Comparison of ENCODE assay signal across 8 mouse cellular contexts in the genomic region with DNA sequence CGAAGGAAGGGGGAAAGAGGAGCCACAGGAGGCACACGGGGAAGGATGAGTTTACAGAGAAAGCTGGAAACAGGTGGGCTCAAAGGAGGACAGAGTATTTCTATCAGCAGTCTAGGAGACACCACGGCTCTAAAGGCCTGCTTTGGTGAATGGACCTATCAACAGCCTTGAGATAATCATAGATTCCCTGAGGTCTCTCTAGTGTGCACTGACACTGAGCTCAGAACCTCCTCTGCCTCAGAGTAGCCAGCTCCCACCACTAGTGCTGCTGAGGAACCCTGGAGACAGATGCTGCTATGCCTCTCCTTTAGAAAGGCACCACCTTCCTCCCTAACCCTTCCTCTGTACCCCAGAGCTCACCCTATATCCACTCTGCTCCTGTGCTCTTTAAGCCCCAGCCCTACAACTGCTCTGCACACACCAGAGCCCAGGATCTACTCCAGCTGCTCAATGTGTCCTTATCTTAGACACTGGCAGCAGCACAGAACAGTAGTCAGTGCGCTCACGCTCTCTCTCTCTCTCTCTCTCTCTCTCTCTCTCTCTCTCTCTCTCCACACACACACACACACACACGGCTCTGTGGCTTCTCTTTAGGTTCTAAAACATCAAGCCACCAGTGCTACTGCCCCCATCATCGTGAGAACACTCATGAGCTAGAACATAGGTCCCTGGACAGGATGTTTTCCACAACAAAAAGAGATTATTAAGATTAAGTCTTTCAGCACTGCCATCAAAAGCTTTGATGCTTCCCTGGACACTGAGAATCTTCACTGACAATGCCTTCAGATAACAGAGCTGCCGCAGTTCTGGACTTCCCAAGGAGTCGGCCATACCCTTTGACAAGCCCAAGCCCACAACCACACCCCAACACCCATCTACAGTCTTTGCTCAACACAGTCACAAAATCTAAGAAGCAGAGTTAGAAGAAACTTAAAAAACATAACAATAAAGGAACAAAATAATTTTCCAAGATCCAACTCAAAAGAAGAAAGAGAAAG. TPM values are rescaled to one million over a fixed set of nuclear protein-coding genes. Genes with fewer than 3 reads are reported as not detected.
DNase-seq lines count a peak whose midpoint lies in the region; ATAC-seq and TF ChIP-seq lines count a peak whose summit lies in the region.

No protein-coding gene starts in this region.

- peaks cover 7% of the 10 kb centered on the region; the same call in 1 of the 2 replicates for H3K4me1 ChIP-seq in lung, embryonic 14.5 days (ENCODE audit: insufficient read depth)
- H3K4me1 ChIP-seq in bone marrow, adult 2 months (ENCODE audit: control insufficient read depth, insufficient read depth, low read length) = peaks cover 5% of the 10 kb centered on the region
- peaks cover 33% of the 10 kb centered on the region for H3K4me1 ChIP-seq in heart, embryonic 15.5 days (replicated peaks)
- peaks cover 52% of the 10 kb centered on the region for H3K4me1 ChIP-seq in midbrain, embryonic 15.5 days

- H3K4me3 ChIP-seq in lung, embryonic 14.5 days (ENCODE audit: low read depth, low read length) = no peak overlapping the region
- H3K4me3 ChIP-seq in bone marrow, adult 2 months (replicated peaks; ENCODE audit: control insufficient read depth, low read depth, low read length) = peak overlapping the region; percentile 5
- H3K4me3 ChIP-seq in heart, embryonic 15.5 days = 0 out of 2 replicates have a peak overlapping the region, but pooled peaks have one; percentile 5
- no peak overlapping the region for H3K4me3 ChIP-seq in midbrain, embryonic 15.5 days

- H3K4me2 ChIP-seq in lung, embryonic 14.5 days = peak overlapping the region; percentile 27; the same call in 1 of the 2 replicates
- peak overlapping the region; percentile 38 for H3K4me2 ChIP-seq in heart, embryonic 15.5 days
- H3K4me2 ChIP-seq in midbrain, embryonic 15.5 days = peak overlapping the region; percentile 25

- 66% methylated on average over 9 of the region's 9 CpGs for WGBS in lung, embryonic 14.5 days
- WGBS in bone marrow, adult 2 months = 53% methylated on average over 9 of the region's 9 CpGs
- WGBS in heart, embryonic 15.5 days = 42% methylated on average over 9 of the region's 9 CpGs
- 78% methylated on average over 9 of the region's 9 CpGs for WGBS in midbrain, embryonic 15.5 days

- H3K27me3 ChIP-seq in lung, embryonic 14.5 days (ENCODE audit: insufficient read depth, low read length) = no peaks in the 10 kb centered on the region
- H3K27me3 ChIP-seq in heart, embryonic 15.5 days = no peaks in the 10 kb centered on the region
- no peaks in the 10 kb centered on the region for H3K27me3 ChIP-seq in midbrain, embryonic 15.5 days (replicated peaks)

- TF ChIP-seq CTCF in lung, embryonic 14.5 days (IDR thresholded peaks at IDR 0.05; ENCODE audit: low read depth) = no peak
- TF ChIP-seq CTCF in bone marrow, adult 2 months (IDR thresholded peaks at IDR 0.05; ENCODE audit: control insufficient read depth, insufficient read depth, low read length) = no peak

- no peak overlapping the region for H3K27ac ChIP-seq in lung, embryonic 14.5 days (ENCODE audit: low read depth)
- H3K27ac ChIP-seq in bone marrow, adult 2 months (ENCODE audit: control insufficient read depth, insufficient read depth, low read depth, low read length, poor library complexity) = peak overlapping the region; percentile 50
- H3K27ac ChIP-seq in heart, embryonic 15.5 days = peak overlapping the region; percentile 53
- no peak overlapping the region for H3K27ac ChIP-seq in midbrain, embryonic 15.5 days

- DNase-seq in lung, embryonic 14.5 days = no peak
- no peak for DNase-seq in lung, postnatal 25 days (ENCODE audit: low spot score)
- DNase-seq in cerebellum, postnatal 4 days (ENCODE audit: low spot score in 2 of 2) = no peak
- DNase-seq in layer of hippocampus, postnatal 10 days (ENCODE audit: low spot score in 2 of 2) = no peak
- DNase-seq in B cell, adult 2 months = no peak

- TF ChIP-seq POLR2A in bone marrow, adult 2 months (IDR thresholded peaks at IDR 0.05; ENCODE audit: borderline replicate concordance, control insufficient read depth, low read depth, low read length) = no peak

- peak; percentile 63; the same call in 1 of the 2 replicates for ATAC-seq in lung, embryonic 14.5 days (ENCODE audit: insufficient read depth)
- ATAC-seq in heart, embryonic 15.5 days (replicated peaks; ENCODE audit: insufficient number of reproducible peaks, insufficient read depth, low FRiP score, low read depth) = peak; percentile 87
- 0 out of 2 replicates have a peak, but pooled peaks have one; percentile 31 for ATAC-seq in midbrain, embryonic 15.5 days (replicated peaks)

- H3K9me3 ChIP-seq in lung, embryonic 14.5 days (ENCODE audit: low read depth, low read length) = no peaks in the 10 kb centered on the region
- no peaks in the 10 kb centered on the region for H3K9me3 ChIP-seq in heart, embryonic 15.5 days (replicated peaks)
- H3K9me3 ChIP-seq in midbrain, embryonic 15.5 days = no peaks in the 10 kb centered on the region

- no peak overlapping the region for H3K9ac ChIP-seq in lung, embryonic 14.5 days
- no peak overlapping the region for H3K9ac ChIP-seq in heart, embryonic 15.5 days
- no peak overlapping the region for H3K9ac ChIP-seq in midbrain, embryonic 15.5 days

- peaks cover 20% of the 10 kb centered on the region for H3K36me3 ChIP-seq in lung, embryonic 14.5 days (ENCODE audit: insufficient read depth)
- H3K36me3 ChIP-seq in heart, embryonic 15.5 days = peaks cover 13% of the 10 kb centered on the region; the same call in 1 of the 2 replicates
- no peaks in the 10 kb centered on the region; the same call in 1 of the 2 replicates for H3K36me3 ChIP-seq in midbrain, embryonic 15.5 days (replicated peaks)

RNA-seq across cellular contexts. Expression of gene Birc2, which starts 7.0 kb away (rescaled TPM):
- polyA plus RNA-seq in lung, embryonic 14.5 days (2014; fragmentation: Nextera tagmentation; extraction: Ambion mirVana) = 36.2 and 37.3 TPM in 2 replicates
- polyA plus RNA-seq in bone marrow, adult 2 months (2011; ENCODE audit: insufficient read depth, insufficient read length, low replicate concordance, missing spikeins) = 25.9 and 41.1 TPM in 2 replicates
- polyA plus RNA-seq in heart, embryonic 15.5 days (2015; fragmentation: Nextera tagmentation; extraction: Ambion mirVana) = 25.5 and 28.0 TPM in 2 replicates
- 42.3 and 45.5 TPM in 2 replicates for polyA plus RNA-seq in midbrain, embryonic 15.5 days (2015; fragmentation: Nextera tagmentation; extraction: Ambion mirVana)
- total RNA-seq in layer of hippocampus, postnatal 10 days (2021) = 10 to 100 TPM; 24.9 to 26.9 TPM

RNA-seq across cellular contexts. Expression of gene Birc3, which starts 43.2 kb away (rescaled TPM):
- 5.6 and 7.9 TPM in 2 replicates for polyA plus RNA-seq in lung, embryonic 14.5 days (2014; fragmentation: Nextera tagmentation; extraction: Ambion mirVana)
- polyA plus RNA-seq in bone marrow, adult 2 months (2011; ENCODE audit: insufficient read depth, insufficient read length, low replicate concordance, missing spikeins) = 21.9 and 45.9 TPM in 2 replicates
- 5.4 and 8.2 TPM in 2 replicates for polyA plus RNA-seq in heart, embryonic 15.5 days (2015; fragmentation: Nextera tagmentation; extraction: Ambion mirVana)
- 2.3 and 2.7 TPM in 2 replicates for polyA plus RNA-seq in midbrain, embryonic 15.5 days (2015; fragmentation: Nextera tagmentation; extraction: Ambion mirVana)
- total RNA-seq in layer of hippocampus, postnatal 10 days (2021) = 1 to 10 TPM; 1.3 to 3.0 TPM

Comparison
In these comparisons a context has a peak if more than half of its experiments do, and no peak if none do; other contexts are left out.
1. ATAC-seq: peak in every context shown above with its lines; median percentile 87 in heart, embryonic 15.5 days; 63 in lung, embryonic 14.5 days; 31 in midbrain, embryonic 15.5 days.
2. H3K27ac ChIP-seq: peak in bone marrow, adult 2 months (single experiment) and heart, embryonic 15.5 days (single experiment); none in lung, embryonic 14.5 days (single experiment) and midbrain, embryonic 15.5 days (single experiment).
3. H3K4me3 ChIP-seq: peak in bone marrow, adult 2 months (single experiment) and heart, embryonic 15.5 days (single experiment); none in lung, embryonic 14.5 days (single experiment) and midbrain, embryonic 15.5 days (single experiment).
4. Peak in every context shown above with its lines, with median percentiles within 50 percentile points of each other: H3K4me2 ChIP-seq.